Mouse (Mus musculus): ENCODE measurements around the gene Borcs6. TPM values are rescaled to one million over a fixed set of nuclear protein-coding genes. Genes with fewer than 3 reads are reported as not detected.
"Not testable (repeated sequence)": the region's sequence is repeated elsewhere in the genome, so short reads cannot be mapped to it uniquely, and the experiment has no call there.

Gene Borcs6
- polyA plus RNA-seq, 1 experiment = 16.0 TPM

- 60% methylated on average over 7 of the region's 7 CpGs for WGBS
- DNase-seq (ENCODE audit: low read depth, low spot score) = no peak
Observed at GRCm38 (mm10) chr11:69081613-69082012, 22.1 kb downstream of the Borcs6 start.

GRCm38 (mm10) chr11:69085608-69086007 is 26.1 kb downstream of the Borcs6 start:
- 51% methylated on average over 6 of the region's 6 CpGs for WGBS
- no peak for DNase-seq (ENCODE audit: low read depth, low spot score)

- no peak for DNase-seq (ENCODE audit: low read depth, low spot score)
- 37% methylated on average over 6 of the region's 6 CpGs for WGBS
Observed at GRCm38 (mm10) chr11:69086390-69086789, 26.9 kb downstream of the Borcs6 start.

GRCm38 (mm10) chr11:69087082-69087481 is 27.6 kb downstream of the Borcs6 start:
- DNase-seq (ENCODE audit: low read depth, low spot score) = no peak

GRCm38 (mm10) chr11:69087597-69087996 is 28.1 kb downstream of the Borcs6 start:
- 81% methylated on average over 2 of the region's 2 CpGs for WGBS
- DNase-seq (ENCODE audit: low read depth, low spot score) = no peak

More at GRCm38 (mm10) chr11:69087082-69087481, 27.6 kb downstream of the Borcs6 start:
- 67% methylated on average over 4 of the region's 4 CpGs for WGBS

GRCm38 (mm10) chr11:69088103-69088855 is 28.8 kb downstream of the Borcs6 start, which contains the start of gene Vamp2:
Gene Vamp2, plus strand, starts transcription at chr11:69088490.
- under 1% methylated on average over 55 of the region's 67 CpGs for WGBS
- DNase-seq (ENCODE audit: low read depth, low spot score) = no peak

- DNase-seq (ENCODE audit: low read depth, low spot score) = no peak
- WGBS = 5% methylated on average over 25 of the region's 25 CpGs
Observed at GRCm38 (mm10) chr11:69088856-69089615, 29.5 kb downstream of the Borcs6 start.

GRCm38 (mm10) chr11:69089616-69090290 is 30.2 kb downstream of the Borcs6 start:
- 68% methylated on average over 12 of the region's 12 CpGs for WGBS

GRCm38 (mm10) chr11:69090367-69090766 is 30.9 kb downstream of the Borcs6 start:
- no peak for DNase-seq (ENCODE audit: low read depth, low spot score)

More at GRCm38 (mm10) chr11:69089616-69090290, 30.2 kb downstream of the Borcs6 start:
- DNase-seq (ENCODE audit: low read depth, low spot score) = no peak

GRCm38 (mm10) chr11:69091566-69092385 is 32.3 kb downstream of the Borcs6 start:
- no peak for DNase-seq (ENCODE audit: low read depth, low spot score)
- WGBS = 63% methylated on average over 7 of the region's 7 CpGs

More at GRCm38 (mm10) chr11:69090367-69090766, 30.9 kb downstream of the Borcs6 start:
- 51% methylated on average over 6 of the region's 6 CpGs for WGBS

GRCm38 (mm10) chr11:69092386-69092751 is 32.9 kb downstream of the Borcs6 start:
- DNase-seq (ENCODE audit: low read depth, low spot score) = no peak
- 2% methylated on average over 3 of the region's 3 CpGs for WGBS

GRCm38 (mm10) chr11:69092871-69093270 is 33.4 kb downstream of the Borcs6 start:
- no peak for DNase-seq (ENCODE audit: low read depth, low spot score)
- 53% methylated on average over 4 of the region's 4 CpGs for WGBS

GRCm38 (mm10) chr11:69093856-69094255 is 34.3 kb downstream of the Borcs6 start:
- 81% methylated on average over 7 of the region's 7 CpGs for WGBS
- not testable (repeated sequence) for DNase-seq (ENCODE audit: low read depth, low spot score)

GRCm38 (mm10) chr11:69094697-69095429 is 35.3 kb downstream of the Borcs6 start, which contains the start of gene Per1:
Gene Per1, plus strand, starts transcription at chr11:69095217.
- no peak for DNase-seq (ENCODE audit: low read depth, low spot score)
- under 1% methylated on average over 37 of the region's 37 CpGs for WGBS

GRCm38 (mm10) chr11:69095511-69096231 is 36.2 kb downstream of the Borcs6 start:
- WGBS = under 1% methylated on average over 27 of the region's 27 CpGs
- DNase-seq (ENCODE audit: low read depth, low spot score) = no peak

- DNase-seq (ENCODE audit: low read depth, low spot score) = no peak
- 3% methylated on average over 9 of the region's 9 CpGs for WGBS
Observed at GRCm38 (mm10) chr11:69096360-69096986, 37.0 kb downstream of the Borcs6 start.

All from large intestine, adult 2 months (tissue).